In the genomic region with DNA sequence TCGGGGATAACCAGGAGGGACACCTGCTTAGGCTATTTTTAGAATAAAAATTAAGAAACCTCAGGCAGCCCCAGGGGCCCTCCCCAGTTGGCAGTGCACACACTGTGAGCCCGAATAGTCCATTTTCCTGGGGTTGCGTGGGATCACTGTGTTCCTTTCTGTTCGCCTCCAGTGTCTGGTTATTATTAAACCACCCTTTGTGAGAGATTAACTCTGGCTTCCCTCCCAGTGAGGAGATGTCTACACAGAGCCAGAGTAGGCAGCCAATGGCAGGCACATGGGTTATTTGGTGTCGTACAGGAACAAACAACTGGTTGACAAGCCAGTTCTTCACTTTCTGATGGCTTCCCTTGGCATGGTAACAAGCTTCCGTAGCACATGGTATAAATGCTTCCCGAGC, we compare ENCODE assay signal across 8 mouse cellular contexts.
DNase-seq lines count a peak whose midpoint lies in the region.

No protein-coding gene starts in this region.

- intact Hi-C loops in left cerebral cortex, postnatal 25 days (cut with DNase I): loop anchor here (5.0 to 10.0 kb wide), 2 partner anchors 54 to 926 kb away; no protein-coding TSS in a partner anchor

- peak; percentile 67 for DNase-seq in cerebellum, adult 9-10 months
- no peak for DNase-seq in cerebellum, adult 8-10 months
- DNase-seq in retina, adult 2 months (ENCODE audit: low read depth, low spot score): peak; percentile 11
- DNase-seq in retina, postnatal 1 day: no peak
- DNase-seq in kidney, adult 11 months: peak; percentile 83
- DNase-seq in left cerebral cortex, postnatal 25 days (ENCODE audit: low spot score in 2 of 2): peak; percentile 35 to 82
- no peak for DNase-seq in thymus, adult 18-20 months
- DNase-seq in adrenal gland, postnatal 25 days: no peak

Comparison
In these comparisons a context has a peak if more than half of its experiments do, and no peak if none do; other contexts are left out.
1. DNase-seq: peak in cerebellum, adult 9-10 months (single experiment), retina, adult 2 months (single experiment), kidney, adult 11 months (single experiment) and left cerebral cortex, postnatal 25 days (2 of 2); none in cerebellum, adult 8-10 months (single experiment), retina, postnatal 1 day (single experiment), thymus, adult 18-20 months (0 of 2) and adrenal gland, postnatal 25 days (single experiment).